Mouse (Mus musculus) c-Kit-negative CD71-positive TER-119-positive erythroid progenitor cells, embryonic 14.5 days (primary cell): ENCODE measurements around the gene Sipa1l2.

Experiments used
- DNase-seq: peaks from one replicate; pipeline ENCODE4 v3.0.0-alpha.2; 2013; ENCODE audit warnings: low read depth, low spot score

The Sipa1l2 gene

GRCm38 (mm10) chr8:125369491-125370236, 199.9 kb downstream of the Sipa1l2 start:
- DNase-seq, result no peak

GRCm38 (mm10) chr8:125368341-125369035, 201.1 kb downstream of the Sipa1l2 start:
- no peak for DNase-seq
